Mouse (Mus musculus): ENCODE data around the gene Psmb9. TPM values are rescaled to one million over a fixed set of nuclear protein-coding genes. Genes with fewer than 3 reads are reported as not detected.

The Psmb9 gene
- total RNA-seq, 2 experiments from 2014 or later, result 141 to 147 TPM

GRCm38 (mm10) chr17:34143033-34143432, 44.5 kb downstream of the Psmb9 start, which contains the start of gene H2-DMb2:
Gene H2-DMb2, plus strand, starts transcription at chr17:34143307.
- peak; percentile 90 for ATAC-seq (replicated peaks; ENCODE audit: poor library complexity, severe bottlenecking)

GRCm38 (mm10) chr17:34142456-34143010, 45.0 kb downstream of the Psmb9 start:
- peak; percentile 59 for ATAC-seq (replicated peaks; ENCODE audit: poor library complexity, severe bottlenecking)

GRCm38 (mm10) chr17:34141448-34141847, 46.1 kb downstream of the Psmb9 start:
- ATAC-seq (replicated peaks; ENCODE audit: poor library complexity, severe bottlenecking), result 0 out of 2 replicates have a peak, but pooled peaks have one; percentile 29

- ATAC-seq (replicated peaks; ENCODE audit: poor library complexity, severe bottlenecking), result no peak
Observed at GRCm38 (mm10) chr17:34140240-34140639, 47.3 kb downstream of the Psmb9 start.

GRCm38 (mm10) chr17:34139416-34139815, 48.1 kb downstream of the Psmb9 start:
- ATAC-seq (replicated peaks; ENCODE audit: poor library complexity, severe bottlenecking), result no peak

GRCm38 (mm10) chr17:34138655-34139054, 48.9 kb downstream of the Psmb9 start:
- no peak for ATAC-seq (replicated peaks; ENCODE audit: poor library complexity, severe bottlenecking)

GRCm38 (mm10) chr17:34137601-34138000, 50.0 kb downstream of the Psmb9 start:
- no peak for ATAC-seq (replicated peaks; ENCODE audit: poor library complexity, severe bottlenecking)

- ATAC-seq (replicated peaks; ENCODE audit: poor library complexity, severe bottlenecking), result peak; percentile 97
Observed at GRCm38 (mm10) chr17:34135297-34136224, 52.0 kb downstream of the Psmb9 start.

GRCm38 (mm10) chr17:34134451-34134850, 53.1 kb downstream of the Psmb9 start:
- no peak for ATAC-seq (replicated peaks; ENCODE audit: poor library complexity, severe bottlenecking)

GRCm38 (mm10) chr17:34133289-34133688, 54.3 kb downstream of the Psmb9 start:
- no peak for ATAC-seq (replicated peaks; ENCODE audit: poor library complexity, severe bottlenecking)

Other genes with a start within 250 kb of the Psmb9 start
- 177 and 226 TPM in 2 replicates for gene Pfdn6, start 247.4 kb downstream of the Psmb9 start, total RNA-seq (2014; fragmentation: Nextera tagmentation)
- 149 and 168 TPM in 2 replicates for gene Pfdn6, start 247.4 kb downstream of the Psmb9 start, total RNA-seq (2017)
- 41.4 and 56.6 TPM in 2 replicates for gene Wdr46, start 247.1 kb downstream of the Psmb9 start, total RNA-seq (2014; fragmentation: Nextera tagmentation)
- gene Wdr46, start 247.1 kb downstream of the Psmb9 start, total RNA-seq (2017), result 48.6 and 53.9 TPM in 2 replicates
- 3.2 and 3.3 TPM in 2 replicates for gene B3galt4, start 236.3 kb downstream of the Psmb9 start, total RNA-seq (2014; fragmentation: Nextera tagmentation)
- 3.2 and 4.0 TPM in 2 replicates for gene B3galt4, start 236.3 kb downstream of the Psmb9 start, total RNA-seq (2017)
- gene Vps52, start 232.0 kb downstream of the Psmb9 start, total RNA-seq (2014; fragmentation: Nextera tagmentation), result 38.4 and 39.2 TPM in 2 replicates
- 18.6 and 19.2 TPM in 2 replicates for gene Vps52, start 232.0 kb downstream of the Psmb9 start, total RNA-seq (2017)
- 4,404 and 5,660 TPM in 2 replicates for gene Rps18, start 231.8 kb downstream of the Psmb9 start, total RNA-seq (2014; fragmentation: Nextera tagmentation)
- gene Rps18, start 231.8 kb downstream of the Psmb9 start, total RNA-seq (2017), result 1,485 and 1,727 TPM in 2 replicates
- 1,023 and 1,149 TPM in 2 replicates for gene H2-K1, start 187.4 kb downstream of the Psmb9 start, total RNA-seq (2014; fragmentation: Nextera tagmentation)
- 564 and 822 TPM in 2 replicates for gene H2-K1, start 187.4 kb downstream of the Psmb9 start, total RNA-seq (2017)
- gene Ring1, start 163.1 kb downstream of the Psmb9 start, total RNA-seq (2014; fragmentation: Nextera tagmentation), result 14.5 and 19.8 TPM in 2 replicates
- gene Ring1, start 163.1 kb downstream of the Psmb9 start, total RNA-seq (2017), result 9.9 and 14.0 TPM in 2 replicates
- gene H2-Ke6, start 159.7 kb downstream of the Psmb9 start, total RNA-seq (2014; fragmentation: Nextera tagmentation), result 35.4 and 67.3 TPM in 2 replicates
- gene H2-Ke6, start 159.7 kb downstream of the Psmb9 start, total RNA-seq (2017), result 27.1 and 30.1 TPM in 2 replicates
- gene Slc39a7, start 156.1 kb downstream of the Psmb9 start, total RNA-seq (2014; fragmentation: Nextera tagmentation), result 41.0 and 56.8 TPM in 2 replicates
- gene Slc39a7, start 156.1 kb downstream of the Psmb9 start, total RNA-seq (2017), result 99.8 and 103 TPM in 2 replicates
- gene Rxrb, start 156.0 kb downstream of the Psmb9 start, total RNA-seq (2014; fragmentation: Nextera tagmentation), result 51.0 and 55.4 TPM in 2 replicates
- 40.5 and 47.2 TPM in 2 replicates for gene Rxrb, start 156.0 kb downstream of the Psmb9 start, total RNA-seq (2017)
- 2.1 and 3.4 TPM in 2 replicates for gene Col11a2, start 148.3 kb downstream of the Psmb9 start, total RNA-seq (2014; fragmentation: Nextera tagmentation)
- 1.2 and 3.4 TPM in 2 replicates for gene Col11a2, start 148.3 kb downstream of the Psmb9 start, total RNA-seq (2017)
- 6.4 and 15.0 TPM in 2 replicates for gene H2-Oa, start 95.4 kb downstream of the Psmb9 start, total RNA-seq (2014; fragmentation: Nextera tagmentation)
- 1.7 and 7.6 TPM in 2 replicates for gene H2-Oa, start 95.4 kb downstream of the Psmb9 start, total RNA-seq (2017)
- gene H2-DMa, start 68.2 kb downstream of the Psmb9 start, total RNA-seq (2014; fragmentation: Nextera tagmentation), result 97.2 and 116 TPM in 2 replicates
- gene H2-DMa, start 68.2 kb downstream of the Psmb9 start, total RNA-seq (2017), result 40.2 and 41.8 TPM in 2 replicates
- 165 and 218 TPM in 2 replicates for gene Brd2, start 65.1 kb downstream of the Psmb9 start, total RNA-seq (2014; fragmentation: Nextera tagmentation)
- gene Brd2, start 65.1 kb downstream of the Psmb9 start, total RNA-seq (2017), result 273 and 284 TPM in 2 replicates
- gene H2-DMb2, start 44.5 kb downstream of the Psmb9 start, total RNA-seq (2014; fragmentation: Nextera tagmentation), result 3.2 and 3.6 TPM in 2 replicates
- gene H2-DMb2, start 44.5 kb downstream of the Psmb9 start, total RNA-seq (2017), result 3.8 and 7.1 TPM in 2 replicates
- gene H2-DMb1, start 34.7 kb downstream of the Psmb9 start, total RNA-seq (2014; fragmentation: Nextera tagmentation), result 55.3 and 56.9 TPM in 2 replicates
- gene H2-DMb1, start 34.7 kb downstream of the Psmb9 start, total RNA-seq (2017), result 47.9 and 48.5 TPM in 2 replicates
- 45.4 and 60.7 TPM in 2 replicates for gene Tap1, start 211 bp downstream of the Psmb9 start, total RNA-seq (2014; fragmentation: Nextera tagmentation)
- 81.6 and 89.7 TPM in 2 replicates for gene Tap1, start 211 bp downstream of the Psmb9 start, total RNA-seq (2017)
- 391 and 417 TPM in 2 replicates for gene Psmb8, start 10.0 kb upstream of the Psmb9 start, total RNA-seq (2014; fragmentation: Nextera tagmentation)
- 462 and 464 TPM in 2 replicates for gene Psmb8, start 10.0 kb upstream of the Psmb9 start, total RNA-seq (2017)
- gene Tap2, start 15.8 kb upstream of the Psmb9 start, total RNA-seq (2014; fragmentation: Nextera tagmentation), result 23.2 and 40.2 TPM in 2 replicates
- gene Tap2, start 15.8 kb upstream of the Psmb9 start, total RNA-seq (2017), result 62.7 and 69.6 TPM in 2 replicates
- 8.3 and 13.9 TPM in 2 replicates for gene H2-Ob, start 51.1 kb upstream of the Psmb9 start, total RNA-seq (2014; fragmentation: Nextera tagmentation)
- gene H2-Ob, start 51.1 kb upstream of the Psmb9 start, total RNA-seq (2017), result 2.1 and 2.3 TPM in 2 replicates
- gene H2-Ab1, start 69.9 kb upstream of the Psmb9 start, total RNA-seq (2014; fragmentation: Nextera tagmentation), result 15.3 and 35.8 TPM in 2 replicates
- 32.7 and 40.7 TPM in 2 replicates for gene H2-Ab1, start 69.9 kb upstream of the Psmb9 start, total RNA-seq (2017)
- gene H2-Aa, start 100.1 kb upstream of the Psmb9 start, total RNA-seq (2014; fragmentation: Nextera tagmentation), result 2.4 and 6.9 TPM in 2 replicates
- gene H2-Aa, start 100.1 kb upstream of the Psmb9 start, total RNA-seq (2017), result 2.4 and 4.8 TPM in 2 replicates
- gene H2-Eb1, start 118.1 kb upstream of the Psmb9 start, total RNA-seq (2014; fragmentation: Nextera tagmentation), result not detected in 2 replicates
- 2.6 TPM in 2 replicates for gene H2-Eb1, start 118.1 kb upstream of the Psmb9 start, total RNA-seq (2017)
- gene H2-Eb2, start 137.9 kb upstream of the Psmb9 start, total RNA-seq (2014; fragmentation: Nextera tagmentation), result not detected in 2 replicates
- gene H2-Eb2, start 137.9 kb upstream of the Psmb9 start, total RNA-seq (2017), result not detected in 2 replicates
- not detected in 2 replicates for gene Btnl2, start 167.1 kb upstream of the Psmb9 start, total RNA-seq (2014; fragmentation: Nextera tagmentation)
- gene Btnl2, start 167.1 kb upstream of the Psmb9 start, total RNA-seq (2017), result not detected in 2 replicates
- not detected in 2 replicates for gene Btnl1, start 189.4 kb upstream of the Psmb9 start, total RNA-seq (2014; fragmentation: Nextera tagmentation)
- gene Btnl1, start 189.4 kb upstream of the Psmb9 start, total RNA-seq (2017), result not detected in 2 replicates
- not detected in 2 replicates for gene BC051142, start 211.1 kb upstream of the Psmb9 start, total RNA-seq (2014; fragmentation: Nextera tagmentation)
- 0.21 TPM in 1 of 2 replicates, not detected in the other for gene BC051142, start 211.1 kb upstream of the Psmb9 start, total RNA-seq (2017)

Data from granulocyte monocyte progenitor cell, adult 5-6 weeks (primary cell).